Mouse (Mus musculus): ENCODE measurements around the gene Zfp639. TPM values are rescaled to one million over a fixed set of nuclear protein-coding genes. Genes with fewer than 3 reads are reported as not detected.

The Zfp639 gene
- 15.3 TPM for polyA plus RNA-seq (2012; fragmentation: generic; extraction: Trizol)
- long read RNA-seq, experiment 1, transcript Zfp639-202 (7 exons, 1,988 nt): major isoform, 5 of 20 reads
- long read RNA-seq, experiment 1, partial matches to known transcripts: 6 of 20 reads
- long read RNA-seq, experiment 1, other reads (novel, unspliced or antisense): 5 of 20 reads
- long read RNA-seq, experiment 2, transcript Zfp639-205 (7 exons, 2,211 nt): minor isoform, 17 of 75 reads
- long read RNA-seq, experiment 2, transcript Zfp639-202 (7 exons, 1,988 nt): major isoform, 28 of 75 reads
- long read RNA-seq, experiment 2, partial matches to known transcripts: 11 of 75 reads
- long read RNA-seq, experiment 2, other reads (novel, unspliced or antisense): 19 of 75 reads

GRCm38 (mm10) chr3:32509496-32510374 is at the start of gene Zfp639:
Gene Zfp639, plus strand, starts transcription at chr3:32510259.
- H3ac ChIP-seq (ENCODE audit: control insufficient read depth, insufficient read length, low read depth): peak within 1 kb of the TSS; percentile 72
- peaks cover 30% of the 10 kb centered on the region for H3K79me3 ChIP-seq (ENCODE audit: low read depth)
- no peaks in the 10 kb centered on the region for H3K27me3 ChIP-seq (ENCODE audit: control insufficient read depth, insufficient read depth, insufficient read length)
- peak within 1 kb of the TSS; percentile 63 for H3K4me3 ChIP-seq (ENCODE audit: insufficient read depth, poor library complexity, severe bottlenecking)
- no peak for TF ChIP-seq USF1 (IDR thresholded peaks at IDR 0.05; ENCODE audit: low read depth)
- TF ChIP-seq MYOD1 (IDR thresholded peaks at IDR 0.05; ENCODE audit: control insufficient read depth, insufficient read length, low read depth): no peak
- TF ChIP-seq FOSL1 (IDR thresholded peaks at IDR 0.05; ENCODE audit: insufficient read depth, low read length, poor library complexity, severe bottlenecking): no peak
- no peak for TF ChIP-seq MYOG (IDR thresholded peaks at IDR 0.05; ENCODE audit: control insufficient read depth, extremely low read depth, insufficient read length)
- TF ChIP-seq MAX (IDR thresholded peaks at IDR 0.05): no peak
- no peak for TF ChIP-seq CEBPB (IDR thresholded peaks at IDR 0.05; ENCODE audit: low read depth)
- TF ChIP-seq CTCF (IDR thresholded peaks at IDR 0.05; ENCODE audit: control insufficient read depth, insufficient read depth, insufficient read length): no peak
- H3K36me3 ChIP-seq (ENCODE audit: control insufficient read depth, insufficient read depth): peaks cover 13% of the 10 kb centered on the region
- peaks cover 40% of the 10 kb centered on the region for H3K79me2 ChIP-seq (ENCODE audit: control insufficient read depth, insufficient read depth)

- H3K27me3 ChIP-seq (ENCODE audit: control insufficient read depth, insufficient read depth, insufficient read length): no peaks in the 10 kb centered on the region
- H3K36me3 ChIP-seq (ENCODE audit: control insufficient read depth, insufficient read depth): peaks cover 19% of the 10 kb centered on the region
- no peaks in the 10 kb centered on the region for H3K79me3 ChIP-seq (ENCODE audit: low read depth)
- TF ChIP-seq MYOG (IDR thresholded peaks at IDR 0.05; ENCODE audit: control insufficient read depth, extremely low read depth, insufficient read length) (no peak), USF1 (IDR thresholded peaks at IDR 0.05; ENCODE audit: low read depth) (no peak)
- no peak overlapping the region for H3ac ChIP-seq (ENCODE audit: control insufficient read depth, insufficient read length, low read depth)
- H3K4me3 ChIP-seq (ENCODE audit: insufficient read depth, poor library complexity, severe bottlenecking): no peak overlapping the region
- no peaks in the 10 kb centered on the region for H3K79me2 ChIP-seq (ENCODE audit: control insufficient read depth, insufficient read depth)
Observed at GRCm38 (mm10) chr3:32467321-32467720, 42.7 kb upstream of the Zfp639 start.

GRCm38 (mm10) chr3:32468411-32468810 is 41.6 kb upstream of the Zfp639 start:
- Histone ChIP-seq H3ac (ENCODE audit: control insufficient read depth, insufficient read length, low read depth) (no peak overlapping the region), H3K79me2 (ENCODE audit: control insufficient read depth, insufficient read depth) (no peaks in the 10 kb centered on the region), H3K27me3 (ENCODE audit: control insufficient read depth, insufficient read depth, insufficient read length) (no peaks in the 10 kb centered on the region), H3K36me3 (ENCODE audit: control insufficient read depth, insufficient read depth) (peaks cover 12% of the 10 kb centered on the region), H3K4me3 (ENCODE audit: insufficient read depth, poor library complexity, severe bottlenecking) (no peak overlapping the region), H3K79me3 (ENCODE audit: low read depth) (no peaks in the 10 kb centered on the region)
- TF ChIP-seq FOSL1 (IDR thresholded peaks at IDR 0.05; ENCODE audit: insufficient read depth, low read length, poor library complexity, severe bottlenecking) (no peak), MYOD1 (IDR thresholded peaks at IDR 0.05; ENCODE audit: control insufficient read depth, insufficient read length, low read depth) (no peak), CTCF (IDR thresholded peaks at IDR 0.05; ENCODE audit: control insufficient read depth, insufficient read depth, insufficient read length) (no peak), USF1 (IDR thresholded peaks at IDR 0.05; ENCODE audit: low read depth) (no peak), MAX (IDR thresholded peaks at IDR 0.05) (no peak), MYOG (IDR thresholded peaks at IDR 0.05; ENCODE audit: control insufficient read depth, extremely low read depth, insufficient read length) (no peak), CEBPB (IDR thresholded peaks at IDR 0.05; ENCODE audit: low read depth) (no peak)

GRCm38 (mm10) chr3:32470449-32470848 is 39.6 kb upstream of the Zfp639 start:
- no peak overlapping the region for H3ac ChIP-seq (ENCODE audit: control insufficient read depth, insufficient read length, low read depth)
- TF ChIP-seq MYOD1 (IDR thresholded peaks at IDR 0.05; ENCODE audit: control insufficient read depth, insufficient read length, low read depth) (no peak), CTCF (IDR thresholded peaks at IDR 0.05; ENCODE audit: control insufficient read depth, insufficient read depth, insufficient read length) (no peak), FOSL1 (IDR thresholded peaks at IDR 0.05; ENCODE audit: insufficient read depth, low read length, poor library complexity, severe bottlenecking) (no peak), MYOG (IDR thresholded peaks at IDR 0.05; ENCODE audit: control insufficient read depth, extremely low read depth, insufficient read length) (no peak), USF1 (IDR thresholded peaks at IDR 0.05; ENCODE audit: low read depth) (no peak), CEBPB (IDR thresholded peaks at IDR 0.05; ENCODE audit: low read depth) (no peak), MAX (IDR thresholded peaks at IDR 0.05) (no peak)

GRCm38 (mm10) chr3:32471098-32471497 is 39.0 kb upstream of the Zfp639 start:
- Histone ChIP-seq H3ac (ENCODE audit: control insufficient read depth, insufficient read length, low read depth) (no peak overlapping the region), H3K36me3 (ENCODE audit: control insufficient read depth, insufficient read depth) (no peaks in the 10 kb centered on the region), H3K4me3 (ENCODE audit: insufficient read depth, poor library complexity, severe bottlenecking) (no peak overlapping the region), H3K79me3 (ENCODE audit: low read depth) (no peaks in the 10 kb centered on the region), H3K27me3 (ENCODE audit: control insufficient read depth, insufficient read depth, insufficient read length) (no peaks in the 10 kb centered on the region), H3K79me2 (ENCODE audit: control insufficient read depth, insufficient read depth) (no peaks in the 10 kb centered on the region)
- no peak for TF ChIP-seq CTCF (IDR thresholded peaks at IDR 0.05; ENCODE audit: control insufficient read depth, insufficient read depth, insufficient read length)
- TF ChIP-seq MYOG (IDR thresholded peaks at IDR 0.05; ENCODE audit: control insufficient read depth, extremely low read depth, insufficient read length): no peak
- no peak for TF ChIP-seq CEBPB (IDR thresholded peaks at IDR 0.05; ENCODE audit: low read depth)
- TF ChIP-seq FOSL1 (IDR thresholded peaks at IDR 0.05; ENCODE audit: insufficient read depth, low read length, poor library complexity, severe bottlenecking): no peak
- no peak for TF ChIP-seq MAX (IDR thresholded peaks at IDR 0.05)
- no peak for TF ChIP-seq USF1 (IDR thresholded peaks at IDR 0.05; ENCODE audit: low read depth)
- no peak for TF ChIP-seq MYOD1 (IDR thresholded peaks at IDR 0.05; ENCODE audit: control insufficient read depth, insufficient read length, low read depth)

More at GRCm38 (mm10) chr3:32470449-32470848, 39.6 kb upstream of the Zfp639 start:
- no peaks in the 10 kb centered on the region for H3K36me3 ChIP-seq (ENCODE audit: control insufficient read depth, insufficient read depth)
- no peak overlapping the region for H3K4me3 ChIP-seq (ENCODE audit: insufficient read depth, poor library complexity, severe bottlenecking)
- no peaks in the 10 kb centered on the region for H3K27me3 ChIP-seq (ENCODE audit: control insufficient read depth, insufficient read depth, insufficient read length)
- no peaks in the 10 kb centered on the region for H3K79me3 ChIP-seq (ENCODE audit: low read depth)
- H3K79me2 ChIP-seq (ENCODE audit: control insufficient read depth, insufficient read depth): no peaks in the 10 kb centered on the region

Data from C2C12 (cell line).